Mouse (Mus musculus) olfactory bulb, adult 2 months (tissue): ENCODE data around the gene Vil1. TPM values are rescaled to one million over a fixed set of nuclear protein-coding genes. Genes with fewer than 3 reads are reported as not detected.

Experiments
- H3K27ac ChIP-seq: fragments of 200-500 bp; 2 replicates; pipeline ENCODE4 v1.5.1; 2012; ENCODE audit warnings: low read depth, low read length; ENCODE audit not compliant: insufficient read depth
- H3K4me1 ChIP-seq: fragments of 200-500 bp; 2 replicates; pipeline ENCODE4 v1.6.1; 2012; ENCODE audit warnings: low read length; ENCODE audit not compliant: control insufficient read depth, insufficient read depth
- H3K4me3 ChIP-seq: fragments of 200-500 bp; 2 replicates; pipeline ENCODE4 v1.5.1; 2012; ENCODE audit warnings: mild to moderate bottlenecking, low read depth, low read length, moderate library complexity; ENCODE audit not compliant: insufficient read depth
- CTCF ChIP-seq: fragments of 200-500 bp; IDR thresholded peaks from 2 replicates; pipeline ENCODE4 v1.5.1; 2012; ENCODE audit warnings: low read depth, mild to moderate bottlenecking, low read length, moderate library complexity; ENCODE audit not compliant: insufficient read depth
- POLR2A ChIP-seq: fragments of 200-500 bp; IDR thresholded peaks from 2 replicates; pipeline ENCODE4 v1.6.1; 2012; ENCODE audit warnings: mild to moderate bottlenecking, low read depth, low read length, moderate library complexity; ENCODE audit not compliant: insufficient read depth
- WGBS: fragments of 180-500 bp; shearing (Covaris S2); methylation state at CpG from one replicate; pipeline ENCODE4 v1.1.7; 2018; 5-methylcytosine and 5-hydroxymethylcytosine counted together
- polyA plus RNA-seq: library from polyadenylated mRNA; stranded (reverse); fragments of >200 nt; gene quantifications from 2 replicates; pipeline ENCODE4 v1.2.4, GENCODE M21; 2012; ENCODE audit warnings: low replicate concordance; ENCODE audit not compliant: missing spikeins, insufficient read depth, insufficient read length

Vil1 gene
- polyA plus RNA-seq: not detected in 2 replicates

- Histone ChIP-seq H3K27ac (no peak within 1 kb of the TSS), H3K4me3 (no peak within 1 kb of the TSS), H3K4me1 (peaks cover 5% of the 10 kb centered on the region; the same call in 1 of the 2 replicates)
- 70% methylated on average over 15 of the region's 15 CpGs for WGBS
- TF ChIP-seq CTCF (no peak), POLR2A (no peak)
Observed at GRCm38 (mm10) chr1:74408589-74409504, at the start of gene Vil1. TSS of gene Vil1 (plus strand) at chr1:74409376.

- 83% methylated on average over 5 of the region's 5 CpGs for WGBS
- H3K4me1 ChIP-seq: peaks cover 6% of the 10 kb centered on the region; the same call in 1 of the 2 replicates
- H3K27ac ChIP-seq: no peak overlapping the region
- no peak for TF ChIP-seq POLR2A
- no peak for TF ChIP-seq CTCF
- no peak overlapping the region for H3K4me3 ChIP-seq
Observed at GRCm38 (mm10) chr1:74359952-74360517, 49.1 kb upstream of the Vil1 start.

- Histone ChIP-seq H3K4me1 (peaks cover 6% of the 10 kb centered on the region; the same call in 1 of the 2 replicates), H3K27ac (no peak within 1 kb of the TSS), H3K4me3 (no peak within 1 kb of the TSS)
- 2% methylated on average over 2 of the region's 2 CpGs for WGBS
- peak; percentile 22; the same call in 1 of the 2 replicates for TF ChIP-seq CTCF
- no peak for TF ChIP-seq POLR2A
Observed at GRCm38 (mm10) chr1:74361812-74362211, 47.4 kb upstream of the Vil1 start, which contains the start of gene Catip. TSS of gene Catip (plus strand) at chr1:74362108.

GRCm38 (mm10) chr1:74362325-74363229 lies 46.6 kb upstream of the Vil1 start:
- peaks cover 6% of the 10 kb centered on the region for H3K4me1 ChIP-seq
- no peak overlapping the region for H3K4me3 ChIP-seq
- TF ChIP-seq CTCF: no peak
- TF ChIP-seq POLR2A: no peak
- H3K27ac ChIP-seq: no peak overlapping the region
- WGBS: 64% methylated on average over 17 of the region's 17 CpGs

GRCm38 (mm10) chr1:74363437-74363836 lies 45.7 kb upstream of the Vil1 start:
- H3K4me1 ChIP-seq: peaks cover 15% of the 10 kb centered on the region
- 84% methylated on average over 5 of the region's 5 CpGs for WGBS
- no peak for TF ChIP-seq CTCF
- TF ChIP-seq POLR2A: no peak
- H3K27ac ChIP-seq: no peak overlapping the region
- no peak overlapping the region for H3K4me3 ChIP-seq

GRCm38 (mm10) chr1:74364270-74364669 lies 44.9 kb upstream of the Vil1 start:
- peaks cover 16% of the 10 kb centered on the region for H3K4me1 ChIP-seq
- TF ChIP-seq CTCF (no peak), POLR2A (no peak)
- no peak overlapping the region for H3K4me3 ChIP-seq
- 74% methylated on average over 8 of the region's 8 CpGs for WGBS
- no peak overlapping the region for H3K27ac ChIP-seq

- peaks cover 10% of the 10 kb centered on the region for H3K4me1 ChIP-seq
- H3K27ac ChIP-seq: no peak overlapping the region
- no peak for TF ChIP-seq CTCF
- no peak for TF ChIP-seq POLR2A
- 19% methylated on average over 34 of the region's 34 CpGs for WGBS
- peak overlapping the region; percentile 42 for H3K4me3 ChIP-seq
Observed at GRCm38 (mm10) chr1:74367886-74368645, 41.1 kb upstream of the Vil1 start.

GRCm38 (mm10) chr1:74370040-74370439 lies 39.1 kb upstream of the Vil1 start:
- no peak for TF ChIP-seq CTCF
- TF ChIP-seq POLR2A: no peak
- Histone ChIP-seq H3K4me1 (peaks cover 10% of the 10 kb centered on the region), H3K4me3 (no peak overlapping the region), H3K27ac (no peak overlapping the region)
- WGBS: 73% methylated on average over 4 of the region's 4 CpGs

- H3K4me3 ChIP-seq: no peak overlapping the region
- peaks cover 15% of the 10 kb centered on the region for H3K4me1 ChIP-seq
- TF ChIP-seq CTCF: no peak
- no peak for TF ChIP-seq POLR2A
- 73% methylated on average over 4 of the region's 4 CpGs for WGBS
- no peak overlapping the region for H3K27ac ChIP-seq
Observed at GRCm38 (mm10) chr1:74373372-74373771, 35.8 kb upstream of the Vil1 start.
